Mouse (Mus musculus): ENCODE measurements at regions not wholly inside any gene's neighbourhood (a gene's known extent, or its start where the extent isn't known, plus 50 kb on each side); places are given as distances from the start of the nearest gene placed in this dataset.
A peak's percentile ranks its signal among the peaks of the same experiment; 100 is the strongest.

DNA sequence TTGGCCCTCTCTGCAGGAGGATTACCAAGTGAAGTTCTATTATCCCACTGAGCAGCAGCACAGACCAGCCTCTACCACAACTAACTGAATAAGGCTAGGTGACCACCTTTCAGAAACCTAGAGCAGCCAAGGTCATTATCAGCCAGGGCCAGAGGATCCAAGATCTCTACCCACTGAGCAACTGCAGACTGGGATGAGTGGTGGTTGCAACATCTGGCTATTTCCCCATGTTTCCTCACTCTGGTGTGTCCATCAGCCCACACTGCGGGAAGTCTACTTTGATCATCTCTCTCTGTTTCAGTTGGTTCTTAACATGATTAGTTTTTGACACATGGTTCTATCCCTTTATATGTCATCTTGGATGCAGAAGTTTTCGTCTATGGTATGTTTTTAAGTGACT, 157.2 kb downstream of the Cog6 start:
- DNase-seq (ENCODE audit: low read depth) = no peak

DNA sequence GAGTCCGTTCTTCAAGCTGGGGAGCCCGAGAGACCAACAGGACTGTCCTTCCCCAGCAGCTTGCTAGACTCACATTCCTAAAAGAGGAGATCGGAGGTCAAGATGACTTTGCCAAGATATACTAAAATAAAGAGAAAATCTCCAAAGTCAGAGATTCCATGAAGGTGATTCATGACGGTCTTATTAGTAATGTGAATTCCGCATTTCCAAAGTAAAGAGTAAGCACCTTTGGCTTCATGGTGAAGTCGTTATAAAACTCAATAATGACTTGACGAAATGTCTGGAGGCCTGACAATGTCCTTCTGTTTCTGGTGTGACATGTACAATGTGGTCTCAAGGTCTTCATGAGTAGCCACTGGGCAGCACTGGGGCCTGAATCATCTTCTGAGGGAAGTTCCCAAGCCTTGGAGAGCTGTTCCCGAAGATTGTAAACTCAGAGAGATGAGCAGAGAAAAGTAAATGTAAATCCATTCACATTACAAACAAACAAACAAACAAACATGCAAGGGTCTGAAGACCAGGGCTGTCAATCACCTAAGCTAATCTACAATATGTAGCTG, 157.7 kb downstream of the Cog6 start:
- DNase-seq (ENCODE audit: low read depth) = no peak

GRCm38 (mm10) chr3:52858259-52858658, 158.8 kb downstream of the Cog6 start:
- no peak for DNase-seq (ENCODE audit: low read depth)

DNA sequence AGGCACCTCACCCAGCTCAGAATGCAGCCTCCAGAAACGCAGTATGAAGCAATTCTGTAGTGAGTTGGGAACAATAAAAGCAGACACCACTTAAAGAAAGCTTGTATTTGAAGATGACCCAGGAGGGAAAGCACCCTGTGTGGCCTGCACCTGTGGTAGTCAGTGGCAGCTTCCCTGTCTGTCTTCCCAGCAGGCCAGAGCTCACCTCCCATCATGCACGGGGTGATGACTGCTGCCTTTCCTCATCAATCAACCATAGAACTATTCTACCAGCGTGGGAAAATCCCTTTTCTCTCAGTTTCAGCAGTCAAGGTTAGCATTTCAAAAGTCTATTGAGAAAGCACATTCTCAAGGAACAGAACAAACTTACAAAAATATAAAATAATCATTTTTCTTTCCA, 160.0 kb downstream of the Cog6 start:
- DNase-seq (ENCODE audit: low read depth) = no peak

GRCm38 (mm10) chr3:52854560-52854959, 162.5 kb downstream of the Cog6 start:
- no peak for DNase-seq (ENCODE audit: low read depth)

GRCm38 (mm10) chr3:52853126-52853525, 163.9 kb downstream of the Cog6 start:
- no peak for DNase-seq (ENCODE audit: low read depth)

DNA sequence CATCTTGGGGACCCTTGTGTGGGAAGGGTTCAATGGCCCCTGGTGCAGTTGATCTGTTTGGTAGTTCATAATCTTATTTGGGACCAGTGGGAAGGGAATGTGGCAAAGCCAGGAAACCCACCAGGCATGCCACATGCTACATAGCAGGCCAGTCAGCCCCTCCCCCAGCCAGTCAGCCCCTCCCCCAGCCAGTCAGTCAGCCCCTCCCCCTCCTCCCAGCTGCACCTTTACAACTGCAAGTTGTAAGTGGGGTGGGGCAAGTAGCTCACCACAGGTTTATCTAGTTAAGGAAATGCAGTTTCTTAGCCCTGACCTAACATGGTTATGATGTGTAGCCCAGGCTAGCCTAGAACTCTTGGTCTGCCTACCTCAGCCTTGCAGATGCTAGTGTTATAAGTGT, 171.9 kb downstream of the Cog6 start:
- no peak for DNase-seq (ENCODE audit: low read depth)

DNA sequence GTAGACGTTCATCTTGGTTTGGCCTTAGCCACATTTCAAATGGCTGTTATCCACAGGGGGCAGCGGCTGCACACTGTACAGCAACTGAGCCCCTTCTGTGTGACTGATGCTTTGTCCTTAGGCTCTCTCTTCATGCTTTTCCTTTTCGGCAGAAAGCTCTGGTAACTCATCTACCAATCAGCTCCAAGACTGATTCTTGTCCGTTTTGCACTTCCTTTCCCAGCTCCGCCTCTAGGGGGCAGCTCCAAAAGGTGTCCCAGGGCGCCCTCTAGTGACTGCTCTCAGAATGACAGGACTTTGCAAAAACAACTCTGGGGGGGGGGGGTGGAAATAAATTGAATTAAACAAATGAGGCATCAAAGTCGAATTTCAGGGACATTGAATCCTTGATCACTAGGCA, 173.0 kb downstream of the Cog6 start:
- peak; percentile 84 for DNase-seq (ENCODE audit: low read depth)

GRCm38 (mm10) chr3:52842866-52843425, 174.1 kb downstream of the Cog6 start:
- DNase-seq (ENCODE audit: low read depth) = no peak

- no peak for DNase-seq (ENCODE audit: low read depth)
Measured at GRCm38 (mm10) chr3:52840160-52840953, 176.7 kb downstream of the Cog6 start.

- DNase-seq (ENCODE audit: low read depth) = no peak
Measured at GRCm38 (mm10) chr3:52838020-52838419, 179.0 kb downstream of the Cog6 start.

DNA sequence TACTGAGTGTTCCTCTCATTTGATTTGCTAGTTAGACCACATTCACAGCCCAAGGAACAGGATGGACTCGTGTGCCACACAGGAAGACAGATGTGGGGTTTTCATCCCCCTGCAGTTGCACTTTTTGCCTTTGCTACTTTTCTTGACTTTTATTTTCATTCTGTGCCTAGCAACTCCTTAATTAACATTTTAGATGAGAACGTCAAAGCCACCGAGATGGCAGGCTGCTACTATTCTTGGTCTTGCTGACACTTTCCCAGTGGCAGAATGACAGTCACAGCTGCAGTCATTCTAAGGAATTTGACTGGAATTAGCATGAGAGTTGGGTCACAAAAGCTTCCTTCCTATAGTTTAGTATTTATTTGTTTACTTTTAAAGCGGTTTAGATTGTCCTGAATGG, 179.5 kb downstream of the Cog6 start:
- DNase-seq (ENCODE audit: low read depth) = no peak

DNA sequence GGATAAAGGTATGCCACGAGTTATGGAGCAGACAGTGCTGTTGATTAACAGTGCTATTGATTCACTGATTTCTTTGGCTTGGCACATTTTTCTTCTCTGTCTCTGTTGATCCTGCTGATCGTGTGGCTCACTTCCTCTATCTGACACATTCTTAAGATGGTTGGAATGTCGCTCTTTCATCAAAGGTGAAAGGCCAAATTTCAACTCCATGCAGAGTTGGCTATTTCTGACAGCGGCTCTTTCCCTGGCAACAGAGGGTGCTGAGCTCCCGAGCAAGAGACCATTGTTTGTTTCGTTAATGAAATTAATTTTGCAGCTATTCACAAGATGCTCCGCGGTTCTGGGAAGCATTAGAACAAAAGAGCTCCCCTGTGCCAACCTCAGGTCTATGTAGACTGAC, 180.3 kb downstream of the Cog6 start:
- no peak for DNase-seq (ENCODE audit: low read depth)

- DNase-seq (ENCODE audit: low read depth) = no peak
Measured at GRCm38 (mm10) chr3:52832421-52832820, 184.6 kb downstream of the Cog6 start.

- no peak for DNase-seq (ENCODE audit: low read depth)
Measured at GRCm38 (mm10) chr3:52831986-52832385, 185.1 kb downstream of the Cog6 start.

GRCm38 (mm10) chr3:52830101-52830500, 186.9 kb downstream of the Cog6 start:
- DNase-seq (ENCODE audit: low read depth) = no peak

GRCm38 (mm10) chr3:52829069-52829468, 188.0 kb downstream of the Cog6 start:
- no peak for DNase-seq (ENCODE audit: low read depth)

DNA sequence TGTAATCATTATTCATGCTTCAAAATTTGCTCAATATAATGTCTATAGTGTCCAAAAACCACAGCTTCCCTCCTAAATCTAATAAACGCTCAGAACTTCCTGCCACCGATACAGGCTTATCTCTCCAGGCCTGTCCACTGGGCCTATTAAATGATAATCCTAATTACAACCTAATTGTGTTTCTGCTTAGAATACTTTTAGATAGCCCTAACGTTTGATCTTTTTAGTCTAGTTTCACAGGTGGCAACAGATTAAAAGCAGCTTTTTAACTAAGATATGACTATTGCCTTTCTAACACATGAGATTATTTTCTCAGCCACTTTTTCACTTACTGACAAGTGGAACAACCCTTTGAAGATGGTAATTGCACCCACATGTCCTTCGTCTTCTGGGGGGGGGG, 188.6 kb downstream of the Cog6 start:
- no peak for DNase-seq (ENCODE audit: low read depth)

DNA sequence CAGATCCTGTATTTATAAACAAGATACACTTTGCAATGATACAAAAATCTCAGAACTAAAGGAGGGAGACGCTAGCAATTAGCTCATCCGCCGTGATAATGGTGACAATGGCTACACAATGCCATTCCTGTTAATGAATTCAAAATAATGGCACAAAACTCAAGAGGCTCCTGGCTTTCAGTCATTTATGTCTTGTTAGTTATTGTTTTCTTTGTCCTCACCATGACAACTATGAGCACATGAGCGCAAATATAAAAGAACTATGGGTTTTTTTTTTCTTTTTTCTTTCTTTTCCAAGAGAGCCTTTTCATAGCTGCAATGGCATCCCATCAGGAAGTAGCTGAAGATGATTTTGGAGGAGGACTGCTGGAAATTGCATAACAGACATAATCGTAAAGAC, 194.2 kb downstream of the Cog6 start:
- no peak for DNase-seq (ENCODE audit: low read depth)

GRCm38 (mm10) chr3:52821450-52821849, 195.6 kb downstream of the Cog6 start:
- DNase-seq (ENCODE audit: low read depth) = no peak

DNA sequence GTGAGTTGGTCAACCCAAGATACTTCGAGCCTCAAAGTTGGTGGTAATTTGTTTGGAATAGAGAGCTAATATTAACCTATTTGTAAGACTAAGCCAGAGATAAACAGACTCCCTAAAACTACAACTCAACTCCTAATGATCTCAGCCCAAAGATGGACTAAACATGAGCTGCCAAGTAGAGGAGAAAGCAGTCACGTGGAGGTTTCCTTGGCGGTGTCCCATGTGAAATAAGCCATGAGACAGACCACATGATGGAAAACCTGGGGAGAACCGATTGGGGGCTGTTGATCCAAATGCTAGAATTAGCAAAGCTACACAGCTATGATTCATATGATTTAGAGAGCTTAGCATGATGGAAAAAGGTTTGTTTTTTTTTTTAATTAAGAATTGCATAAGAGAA, 198.6 kb downstream of the Cog6 start:
- DNase-seq (ENCODE audit: low read depth) = no peak

- no peak for DNase-seq (ENCODE audit: low read depth)
Measured at GRCm38 (mm10) chr3:52817416-52817815, 199.6 kb downstream of the Cog6 start.

DNA sequence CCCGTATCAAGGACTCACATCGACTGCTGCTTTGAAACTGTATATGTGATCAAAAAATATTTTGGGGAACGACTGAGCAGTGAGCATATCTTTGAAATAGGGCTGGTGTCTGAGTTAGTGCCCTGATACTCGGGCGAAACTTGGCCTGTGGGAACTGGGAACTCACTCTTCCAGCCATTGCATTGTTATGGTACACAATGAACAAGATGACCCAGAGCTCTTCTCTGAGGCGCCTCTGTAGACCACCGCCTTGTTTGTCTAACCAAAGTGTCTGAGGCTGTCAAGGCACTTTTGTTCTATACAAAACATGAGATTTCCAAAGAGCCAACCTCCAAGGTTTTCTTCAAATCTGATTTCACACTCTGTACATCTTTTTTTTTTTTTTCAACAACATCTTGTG, 201.5 kb downstream of the Cog6 start:
- no peak for DNase-seq (ENCODE audit: low read depth)

GRCm38 (mm10) chr3:52802324-52802723, 214.7 kb downstream of the Cog6 start:
- DNase-seq (ENCODE audit: low read depth) = no peak
